Comparison of ENCODE assay signal across 20 mouse cellular contexts in the genomic region with DNA sequence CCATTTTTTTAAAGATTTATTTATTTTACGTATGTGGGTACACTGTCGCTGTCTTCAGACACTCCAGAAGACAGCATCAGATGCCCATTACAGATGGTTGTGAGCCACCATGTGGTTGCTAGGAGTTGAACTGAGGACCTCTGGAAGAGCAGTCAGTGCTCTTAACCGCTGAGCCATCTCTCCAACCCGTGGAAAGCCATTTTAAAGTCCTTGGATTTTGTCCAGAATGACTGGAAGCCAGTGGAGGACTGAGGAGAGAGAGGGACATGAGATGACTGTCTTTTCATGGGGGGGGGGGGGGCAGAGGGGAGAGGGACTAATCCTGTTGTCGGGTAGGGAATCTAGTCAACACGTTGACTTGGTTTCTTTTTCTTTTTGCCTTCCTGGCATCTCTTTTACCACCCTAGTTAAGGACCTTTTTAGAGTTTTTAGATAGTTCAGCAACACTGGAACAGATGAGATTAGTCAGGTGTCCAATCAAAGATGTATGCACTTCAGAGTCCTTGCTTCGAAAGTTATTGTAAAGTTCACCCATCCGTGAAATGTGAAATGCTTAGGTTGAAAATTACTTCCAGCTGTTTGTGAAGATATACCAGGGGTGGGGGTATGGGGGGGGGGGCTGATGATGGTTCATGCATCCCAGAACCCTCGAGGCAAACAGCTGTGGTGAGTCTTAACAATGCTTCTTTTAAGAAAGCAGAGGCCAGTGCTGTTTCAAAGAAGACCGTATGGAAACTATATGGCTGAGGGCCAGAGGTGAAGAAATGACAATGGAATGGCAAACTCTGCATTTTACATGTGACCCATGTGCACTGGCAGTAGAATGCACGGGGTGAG. TPM values are rescaled to one million over a fixed set of nuclear protein-coding genes. Genes with fewer than 3 reads are reported as not detected.
A peak's percentile ranks its signal among the peaks of the same experiment; 100 is the strongest.
DNase-seq lines count a peak whose midpoint lies in the region; ATAC-seq and TF ChIP-seq lines count a peak whose summit lies in the region.
"Had no signal": no experiment of that assay in that cellular context is flagged by ENCODE, and none has a peak within 500 bp of the region (broad histone marks: within the 10 kb centered on the region; RNA-seq: fewer than 3 reads in every experiment).

No protein-coding gene starts in this region.

- 37% methylated on average over 11 of the region's 11 CpGs for WGBS in embryonic facial prominence, embryonic 11.5 days
- WGBS in limb, embryonic 11.5 days: 59% methylated on average over 11 of the region's 11 CpGs

- peak overlapping the region; percentile 21; the same call in 1 of the 2 replicates for H3K4me2 ChIP-seq in CH12.LX (ENCODE audit: insufficient read depth, low read depth, poor library complexity, severe bottlenecking)
- H3K4me2 ChIP-seq in embryonic facial prominence, embryonic 11.5 days (ENCODE audit: low read depth, low read length): no peak overlapping the region
- no peak overlapping the region for H3K4me2 ChIP-seq in limb, embryonic 11.5 days (ENCODE audit: low read depth, severe bottlenecking)
- H3K4me2 ChIP-seq: hindbrain, embryonic 13.5 days; intestine, embryonic 15.5 days; liver, embryonic 11.5 days had no signal

- H3K27me3 ChIP-seq in CH12.LX (replicated peaks): no peaks in the 10 kb centered on the region
- no peaks in the 10 kb centered on the region for H3K27me3 ChIP-seq in embryonic facial prominence, embryonic 11.5 days (ENCODE audit: control insufficient read depth, insufficient read depth, low read length)
- no peaks in the 10 kb centered on the region for H3K27me3 ChIP-seq in limb, embryonic 11.5 days (ENCODE audit: control insufficient read depth, insufficient read depth, low read length)
- H3K27me3 ChIP-seq: hindbrain, embryonic 13.5 days; intestine, embryonic 15.5 days had no signal

- H3K36me3 ChIP-seq in CH12.LX (replicated peaks in 1 of 2; ENCODE audit: control insufficient read depth in 1 of 2, insufficient read depth in 1 of 2, low read length in 1 of 2): no peaks in the 10 kb centered on the region
- H3K36me3 ChIP-seq in embryonic facial prominence, embryonic 11.5 days (replicated peaks; ENCODE audit: control insufficient read depth, insufficient read depth, low read depth, low read length): no peaks in the 10 kb centered on the region
- no peaks in the 10 kb centered on the region for H3K36me3 ChIP-seq in limb, embryonic 11.5 days (ENCODE audit: control insufficient read depth, insufficient read depth, low read length)
- H3K36me3 ChIP-seq: heart, embryonic 10.5 days; hindbrain, embryonic 13.5 days; intestine, embryonic 15.5 days had no signal

- dilution Hi-C loops in CH12.LX (cut with MboI; ENCODE audit: extremely low pct_ligation_motif_present, extremely low pct_unique_long_range_greater_than_20kb, low sequenced_read_pairs): no loop called here

- no peak; the same call in 1 of the 2 replicates for TF ChIP-seq RAD21 in CH12.LX (IDR thresholded peaks at IDR 0.05; ENCODE audit: low read depth, low read length)

- intact Hi-C loops in heart, postnatal 36 days (cut with DNase I): no loop called here

- H3K79me2 ChIP-seq in CH12.LX (replicated peaks; ENCODE audit: control insufficient read depth, extremely low read depth, insufficient read depth, poor library complexity, severe bottlenecking): no peaks in the 10 kb centered on the region

- H3K9me3 ChIP-seq in CH12.LX (replicated peaks; ENCODE audit: low read length): no peaks in the 10 kb centered on the region
- H3K9me3 ChIP-seq in embryonic facial prominence, embryonic 11.5 days (replicated peaks; ENCODE audit: control insufficient read depth, low read length): no peaks in the 10 kb centered on the region
- H3K9me3 ChIP-seq in limb, embryonic 11.5 days (ENCODE audit: control insufficient read depth, low read length): 0 out of 2 replicates have a peak, but pooled peaks cover 4% of the 10 kb centered on the region
- H3K9me3 ChIP-seq: heart, embryonic 10.5 days; intestine, embryonic 15.5 days had no signal

- no peak overlapping the region; the same call in 1 of the 2 replicates for H3K9ac ChIP-seq in CH12.LX (ENCODE audit: insufficient read depth, low read depth)
- no peak overlapping the region for H3K9ac ChIP-seq in embryonic facial prominence, embryonic 11.5 days (replicated peaks; ENCODE audit: low read length)
- H3K9ac ChIP-seq in limb, embryonic 11.5 days (ENCODE audit: low read length): no peak overlapping the region
- H3K9ac ChIP-seq: hindbrain, embryonic 13.5 days; intestine, embryonic 15.5 days had no signal

- H3K4me1 ChIP-seq in CH12.LX (ENCODE audit: control insufficient read depth in 1 of 2, insufficient read depth in 2 of 2): no peaks in the 10 kb centered on the region
- H3K4me1 ChIP-seq in embryonic facial prominence, embryonic 11.5 days (ENCODE audit: control insufficient read depth, insufficient read depth, low read length): peaks cover 2% of the 10 kb centered on the region; the same call in 1 of the 2 replicates
- H3K4me1 ChIP-seq in limb, embryonic 11.5 days (ENCODE audit: control insufficient read depth, insufficient read depth, low read length): peaks cover 3% of the 10 kb centered on the region
- H3K4me1 ChIP-seq: hindbrain, embryonic 13.5 days; intestine, embryonic 15.5 days had no signal

- TF ChIP-seq POLR2A in CH12.LX (IDR thresholded peaks at IDR 0.05; ENCODE audit: low read depth, low read length): no peak

- H3K4me3 ChIP-seq in CH12.LX (replicated peaks in 1 of 3; ENCODE audit: low read depth in 2 of 3, low read length in 2 of 3, poor library complexity in 1 of 3): no peak overlapping the region
- H3K4me3 ChIP-seq in embryonic facial prominence, embryonic 11.5 days (ENCODE audit: low read depth, low read length): no peak overlapping the region
- no peak overlapping the region for H3K4me3 ChIP-seq in limb, embryonic 11.5 days (ENCODE audit: low read depth, low read length)
- H3K4me3 ChIP-seq: heart, embryonic 10.5 days; hindbrain, embryonic 13.5 days; intestine, embryonic 15.5 days had no signal

- ATAC-seq in embryonic facial prominence, embryonic 11.5 days (replicated peaks; ENCODE audit: insufficient number of reproducible peaks, low FRiP score, low TSS enrichment, low read depth): peak; percentile 41; the same call in 1 of the 2 replicates
- peak; percentile 44; the same call in 1 of the 2 replicates for ATAC-seq in limb, embryonic 11.5 days (ENCODE audit: insufficient number of reproducible peaks, low FRiP score, low TSS enrichment, low read depth)
- ATAC-seq: CD4-positive, CD25-positive, alpha-beta regulatory T cell, adult 4 months; intestine, embryonic 15.5 days; midbrain, embryonic 16.5 days had no signal

- in situ Hi-C loops in CH12.LX (cut with MboI; ENCODE audit: low pct_ligation_motif_present, low pct_unique_long_range_greater_than_20kb, low sequenced_read_pairs): no loop called here

- no peak overlapping the region for H3K27ac ChIP-seq in CH12.LX (ENCODE audit: insufficient read depth, low read depth)
- peak overlapping the region; percentile 35; the same call in 1 of the 2 replicates for H3K27ac ChIP-seq in embryonic facial prominence, embryonic 11.5 days (replicated peaks; ENCODE audit: low read depth, low read length)
- no peak overlapping the region for H3K27ac ChIP-seq in limb, embryonic 11.5 days (replicated peaks; ENCODE audit: low read depth, low read length)
- H3K27ac ChIP-seq: heart, embryonic 10.5 days; hindbrain, embryonic 13.5 days; intestine, embryonic 15.5 days had no signal

- DNase-seq in 3T3-L1 (ENCODE audit: low read depth, low spot score) (peak; percentile 79), CH12.LX (ENCODE audit: extremely low read depth) (no peak)
- DNase-seq in embryonic facial prominence, embryonic 11.5 days (ENCODE audit: low spot score): peak; percentile 85
- no peak for DNase-seq in limb, embryonic 11.5 days (ENCODE audit: low spot score)
- DNase-seq in cerebellum, adult 9-11 months: no peak
- no peak for DNase-seq in right cerebral cortex, postnatal 4 days
- no peak for DNase-seq in heart, postnatal 36 days
- DNase-seq: adrenal gland, postnatal 25 days; cerebellum, adult 18-20 months; gastrocnemius, postnatal 14 days; heart, postnatal 10 days; kidney, postnatal 10 days; spleen, adult 18-20 months; thymus, adult 2 months had no signal

- TF ChIP-seq CTCF in CH12.LX (conservative IDR thresholded peaks at IDR 0.05 in 1 of 2, IDR thresholded peaks at IDR 0.05 in 1 of 2; ENCODE audit: low read depth in 2 of 2, low read length in 2 of 2): peak in 1 of 2 experiments; percentile 28; a peak in 2 of 4 replicates

- TF ChIP-seq EP300 in CH12.LX (IDR thresholded peaks at IDR 0.05; ENCODE audit: low read length): no peak

TF ChIP-seq in CH12.LX, 34 proteins besides CTCF, POLR2A, EP300 and RAD21:
- TF ChIP-seq SMC3 (IDR thresholded peaks at IDR 0.05; ENCODE audit: low read depth, low read length) (0 out of 2 replicates have a peak, but pooled peaks have one; percentile 4), JUND (conservative IDR thresholded peaks at IDR 0.05; ENCODE audit: low read depth, low read length) (no peak)
TF ChIP-seq in CH12.LX: peak in this region for 1.

RNA-seq across cellular contexts. Expression of a gene that starts 39.2 kb away (rescaled TPM):
- total RNA-seq in CH12.LX (2012; rRNA removed): 16.2 and 19.8 TPM in 2 replicates
- total RNA-seq in CH12.LX (2014; rRNA removed): 12.2 and 12.7 TPM in 2 replicates
- 23.0 and 24.9 TPM in 2 replicates for polyA plus RNA-seq in CH12.LX (2012; ENCODE audit: insufficient read length, low read depth)
- 24.3 and 24.4 TPM in 2 replicates for polyA plus RNA-seq in embryonic facial prominence, embryonic 11.5 days (2014; fragmentation: Nextera tagmentation; extraction: Ambion mirVana)
- polyA plus RNA-seq in limb, embryonic 11.5 days (2014; fragmentation: Nextera tagmentation; extraction: Ambion mirVana): 23.5 and 24.6 TPM in 2 replicates
- 10 to 100 TPM; 13.2 to 15.7 TPM for total RNA-seq in heart, postnatal 36 days (2021)

Comparison
In these comparisons a context has a peak if more than half of its experiments do, and no peak if none do; other contexts are left out.
1. DNase-seq: peak in 3T3-L1 (single experiment) and embryonic facial prominence, embryonic 11.5 days (single experiment); none in CH12.LX (single experiment), limb, embryonic 11.5 days (single experiment), cerebellum, adult 9-11 months (single experiment), right cerebral cortex, postnatal 4 days (single experiment) and heart, postnatal 36 days (0 of 2).